Comparison of ENCODE assay signal across 13 mouse cellular contexts in the genomic region with DNA sequence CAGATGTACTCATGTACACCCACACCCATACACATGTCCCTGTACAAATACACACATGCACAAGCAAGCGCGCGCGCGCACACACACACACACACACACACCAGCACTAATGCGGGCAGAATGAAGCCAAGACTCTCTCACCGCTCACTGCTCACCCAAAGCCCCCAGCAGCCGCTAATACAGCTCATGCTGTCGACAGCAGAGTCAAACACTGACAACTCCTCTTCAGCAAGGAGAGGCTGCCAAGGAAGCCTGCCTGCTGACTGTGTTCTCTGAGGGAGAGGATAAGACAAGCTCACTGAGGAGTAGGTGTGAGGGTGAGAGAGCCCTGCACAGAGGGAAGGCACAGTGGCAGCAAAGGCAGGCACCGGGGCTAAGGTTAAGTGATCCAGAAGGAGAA. TPM values are rescaled to one million over a fixed set of nuclear protein-coding genes. Genes with fewer than 3 reads are reported as not detected.
DNase-seq lines count a peak whose midpoint lies in the region; ATAC-seq and TF ChIP-seq lines count a peak whose summit lies in the region.
"Had no signal": no experiment of that assay in that cellular context is flagged by ENCODE, and none has a peak within 500 bp of the region (broad histone marks: within the 10 kb centered on the region; RNA-seq: fewer than 3 reads in every experiment).

No protein-coding gene starts in this region.

- no peak overlapping the region for H3K4me3 ChIP-seq in forebrain, embryonic 16.5 days (replicated peaks; ENCODE audit: low read length)
- no peak overlapping the region for H3K4me3 ChIP-seq in forebrain, embryonic 10.5 days
- no peak overlapping the region for H3K4me3 ChIP-seq in heart, postnatal 0 days (ENCODE audit: low read depth, low read length)
- H3K4me3 ChIP-seq: embryonic facial prominence, embryonic 13.5 days; hindbrain, embryonic 10.5 days; liver, embryonic 13.5 days; midbrain, embryonic 15.5 days; neural tube, embryonic 13.5 days had no signal

- peak; percentile 57 for ATAC-seq in forebrain, embryonic 16.5 days
- peak; percentile 85 for ATAC-seq in heart, postnatal 0 days (ENCODE audit: insufficient read depth, low read depth)
- ATAC-seq in activated CD4-positive, CD25-positive, alpha-beta regulatory T cell, adult 4 months = no peak
- ATAC-seq: midbrain, embryonic 15.5 days had no signal

- no peak for DNase-seq in forebrain, embryonic 10.5 days (ENCODE audit: extremely low spot score, low spot score)
- peak; percentile 30 to 44 for DNase-seq in layer of hippocampus, adult 18-20 months (ENCODE audit: low spot score in 2 of 2)
- no peak for DNase-seq in layer of hippocampus, adult 9-10 months (ENCODE audit: low spot score)
- peak; percentile 72 for DNase-seq in heart, postnatal 0 days (ENCODE audit: low spot score)
- DNase-seq in left cerebral cortex, postnatal 36 days (ENCODE audit: low spot score in 2 of 2) = peak; percentile 37 to 63
- no peak for DNase-seq in gastrocnemius, adult 8-10 months (ENCODE audit: low spot score in 2 of 2)
- DNase-seq: liver, embryonic 13.5 days had no signal

- H3K36me3 ChIP-seq in forebrain, embryonic 16.5 days (ENCODE audit: control insufficient read depth, insufficient read depth) = no peaks in the 10 kb centered on the region
- no peaks in the 10 kb centered on the region for H3K36me3 ChIP-seq in forebrain, embryonic 10.5 days (replicated peaks)
- H3K36me3 ChIP-seq in heart, postnatal 0 days (replicated peaks; ENCODE audit: control insufficient read depth, insufficient read depth, low read length) = no peaks in the 10 kb centered on the region
- H3K36me3 ChIP-seq: embryonic facial prominence, embryonic 13.5 days; hindbrain, embryonic 10.5 days; liver, embryonic 13.5 days; midbrain, embryonic 15.5 days; neural tube, embryonic 13.5 days had no signal

- TF ChIP-seq CTCF in heart, postnatal 0 days (IDR thresholded peaks at IDR 0.05; ENCODE audit: low read depth) = no peak

- intact Hi-C loops in left cerebral cortex, postnatal 36 days (cut with DNase I) = no loop called here

- H3K9ac ChIP-seq in forebrain, embryonic 16.5 days (replicated peaks; ENCODE audit: low read depth, low read length) = no peak overlapping the region
- no peak overlapping the region for H3K9ac ChIP-seq in heart, postnatal 0 days (replicated peaks; ENCODE audit: low read depth, low read length)
- H3K9ac ChIP-seq: embryonic facial prominence, embryonic 13.5 days; liver, embryonic 13.5 days; midbrain, embryonic 15.5 days; neural tube, embryonic 13.5 days had no signal

- TF ChIP-seq EP300 in heart, postnatal 0 days (IDR thresholded peaks at IDR 0.05; ENCODE audit: low read depth) = no peak

- no peak overlapping the region for H3K4me2 ChIP-seq in forebrain, embryonic 16.5 days (ENCODE audit: low read length)
- H3K4me2 ChIP-seq in heart, postnatal 0 days (ENCODE audit: low read depth, low read length) = no peak overlapping the region
- H3K4me2 ChIP-seq: embryonic facial prominence, embryonic 13.5 days; liver, embryonic 13.5 days; midbrain, embryonic 15.5 days; neural tube, embryonic 13.5 days had no signal

- no peaks in the 10 kb centered on the region for H3K4me1 ChIP-seq in forebrain, embryonic 16.5 days (replicated peaks; ENCODE audit: control insufficient read depth, insufficient read depth, low read length)
- peaks cover 4% of the 10 kb centered on the region; the same call in 1 of the 2 replicates for H3K4me1 ChIP-seq in forebrain, embryonic 10.5 days
- H3K4me1 ChIP-seq in heart, postnatal 0 days (ENCODE audit: control insufficient read depth, insufficient read depth) = peaks cover 9% of the 10 kb centered on the region
- H3K4me1 ChIP-seq: midbrain, embryonic 15.5 days; neural tube, embryonic 13.5 days had no signal

- H3K27me3 ChIP-seq in forebrain, embryonic 16.5 days (replicated peaks; ENCODE audit: control insufficient read depth, insufficient read depth, low read length) = no peaks in the 10 kb centered on the region
- no peaks in the 10 kb centered on the region for H3K27me3 ChIP-seq in forebrain, embryonic 10.5 days (ENCODE audit: poor library complexity, severe bottlenecking)
- H3K27me3 ChIP-seq in heart, postnatal 0 days (ENCODE audit: control insufficient read depth, insufficient read depth, low read length) = peaks cover 10% of the 10 kb centered on the region; the same call in 1 of the 2 replicates
- H3K27me3 ChIP-seq: embryonic facial prominence, embryonic 13.5 days; liver, embryonic 13.5 days; midbrain, embryonic 15.5 days; neural tube, embryonic 13.5 days had no signal

- 71% methylated on average over 10 of the region's 10 CpGs for whole genome bisulfite sequencing in forebrain, embryonic 16.5 days
- 87% methylated on average over 10 of the region's 10 CpGs for WGBS in forebrain, embryonic 10.5 days
- WGBS in heart, postnatal 0 days = 44% methylated on average over 10 of the region's 10 CpGs

- H3K27ac ChIP-seq in forebrain, embryonic 16.5 days (ENCODE audit: low read length) = no peak overlapping the region
- H3K27ac ChIP-seq in forebrain, embryonic 10.5 days = no peak overlapping the region
- H3K27ac ChIP-seq in heart, postnatal 0 days (ENCODE audit: low read depth) = no peak overlapping the region
- H3K27ac ChIP-seq: embryonic facial prominence, embryonic 13.5 days; hindbrain, embryonic 10.5 days; liver, embryonic 13.5 days; midbrain, embryonic 15.5 days; neural tube, embryonic 13.5 days had no signal

- H3K9me3 ChIP-seq in forebrain, embryonic 16.5 days (ENCODE audit: control insufficient read depth, low read length) = no peaks in the 10 kb centered on the region
- H3K9me3 ChIP-seq in forebrain, embryonic 10.5 days = no peaks in the 10 kb centered on the region
- H3K9me3 ChIP-seq in heart, postnatal 0 days (replicated peaks; ENCODE audit: control insufficient read depth, low read length) = no peaks in the 10 kb centered on the region
- H3K9me3 ChIP-seq: embryonic facial prominence, embryonic 13.5 days; hindbrain, embryonic 10.5 days; liver, embryonic 13.5 days; midbrain, embryonic 15.5 days; neural tube, embryonic 13.5 days had no signal

RNA-seq across cellular contexts. Expression of gene Epb41l4b, which starts 11.4 kb away (rescaled TPM):
- polyA plus RNA-seq in forebrain, embryonic 16.5 days (2015; fragmentation: Nextera tagmentation; extraction: Ambion mirVana) = 0.67 and 1.2 TPM in 2 replicates
- polyA plus RNA-seq in forebrain, embryonic 10.5 days (2016; fragmentation: Nextera tagmentation; extraction: Ambion mirVana) = 0.37 and 0.38 TPM in 2 replicates
- total RNA-seq in layer of hippocampus, adult 18-20 months (2021) = 10 to 100 TPM; 24.9 to 29.8 TPM
- 0.19 and 3.1 TPM in 2 replicates for total RNA-seq in heart, postnatal 0 days (2014; rRNA removed; ENCODE audit: low replicate concordance)
- polyA plus RNA-seq in heart, postnatal 0 days (2015; fragmentation: Nextera tagmentation; extraction: Ambion mirVana) = 0.34 and 0.37 TPM in 2 replicates
- total RNA-seq in left cerebral cortex, postnatal 36 days (2021) = 10 to 100 TPM; 33.0 to 38.8 TPM
- not detected for polyA plus RNA-seq in activated CD4-positive, CD25-positive, alpha-beta regulatory T cell, adult 4 months (2017; shearing (Covaris generic))
- 1 to 10 TPM; 3.6 to 7.4 (median 5.8) TPM for total RNA-seq in gastrocnemius, adult 8-10 months (2022)

Comparison
In these comparisons a context has a peak if more than half of its experiments do, and no peak if none do; other contexts are left out.
1. DNase-seq: peak in layer of hippocampus, adult 18-20 months (2 of 2), heart, postnatal 0 days (single experiment) and left cerebral cortex, postnatal 36 days (2 of 2); none in forebrain, embryonic 10.5 days (single experiment), layer of hippocampus, adult 9-10 months (single experiment) and gastrocnemius, adult 8-10 months (0 of 2).